Mouse (Mus musculus) myocyte (in vitro differentiated cells): Measurements from ENCODE around the gene Stxbp1.

ENCODE experiments used
- CEBPB ChIP-seq: IDR thresholded peaks from 2 replicates; pipeline ENCODE4 v1.6.1; 2011; ENCODE audit warnings: mild to moderate bottlenecking, moderate library complexity; ENCODE audit not compliant: poor library complexity, insufficient read depth, severe bottlenecking
- E2F4 ChIP-seq: IDR thresholded peaks from one replicate; pipeline ENCODE4 v1.6.1; 2011; ENCODE audit warnings: mild to moderate bottlenecking, control low read depth, moderate library complexity; ENCODE audit not compliant: insufficient read depth
- MAX ChIP-seq: IDR thresholded peaks from one replicate; pipeline ENCODE4 v1.6.1; 2011; ENCODE audit warnings: low read depth, mild to moderate bottlenecking, control low read depth
- MYOD1 ChIP-seq, 3 experiments: IDR thresholded peaks; one replicate each; pipeline ENCODE4 v1.6.1; 2011; ENCODE audit warnings: control low read depth in 2 of 3, low read depth in 2 of 3, mild to moderate bottlenecking in 2 of 3, moderate library complexity in 1 of 3; ENCODE audit not compliant: insufficient read length in 2 of 3, control insufficient read depth in 1 of 3
- MYOG ChIP-seq, 3 experiments: IDR thresholded peaks; one replicate each; pipeline ENCODE4 v1.6.1; 2011; ENCODE audit warnings: control low read depth in 2 of 3, low read depth in 2 of 3, mild to moderate bottlenecking in 2 of 3; ENCODE audit not compliant: insufficient read length in 2 of 3, control insufficient read depth in 1 of 3, insufficient read depth in 1 of 3
- POLR2A ChIP-seq: IDR thresholded peaks from one replicate; pipeline ENCODE4 v1.6.1; 2011; ENCODE audit warnings: low read depth, mild to moderate bottlenecking, control low read depth, moderate library complexity; ENCODE audit not compliant: insufficient read length
- POLR2AphosphoS2 ChIP-seq: IDR thresholded peaks from one replicate; pipeline ENCODE4 v1.6.1; 2011; ENCODE audit warnings: low read depth, control low read depth; ENCODE audit not compliant: insufficient read length
- REST ChIP-seq: IDR thresholded peaks from one replicate; pipeline ENCODE4 v1.6.1; 2011; ENCODE audit warnings: mild to moderate bottlenecking, control low read depth, moderate library complexity; ENCODE audit not compliant: insufficient read depth, insufficient read length
- SRF ChIP-seq: IDR thresholded peaks from one replicate; pipeline ENCODE4 v1.6.1; 2011; ENCODE audit warnings: low read depth; ENCODE audit not compliant: control insufficient read depth, insufficient read length
- TCF12 ChIP-seq: IDR thresholded peaks from one replicate; pipeline ENCODE4 v1.6.1; 2011; ENCODE audit warnings: mild to moderate bottlenecking, control low read depth; ENCODE audit not compliant: poor library complexity, insufficient read depth, severe bottlenecking
- TCF3 ChIP-seq: IDR thresholded peaks from one replicate; pipeline ENCODE4 v1.6.1; 2011; ENCODE audit warnings: low read depth, control low read depth; ENCODE audit not compliant: insufficient read length

DNA sequence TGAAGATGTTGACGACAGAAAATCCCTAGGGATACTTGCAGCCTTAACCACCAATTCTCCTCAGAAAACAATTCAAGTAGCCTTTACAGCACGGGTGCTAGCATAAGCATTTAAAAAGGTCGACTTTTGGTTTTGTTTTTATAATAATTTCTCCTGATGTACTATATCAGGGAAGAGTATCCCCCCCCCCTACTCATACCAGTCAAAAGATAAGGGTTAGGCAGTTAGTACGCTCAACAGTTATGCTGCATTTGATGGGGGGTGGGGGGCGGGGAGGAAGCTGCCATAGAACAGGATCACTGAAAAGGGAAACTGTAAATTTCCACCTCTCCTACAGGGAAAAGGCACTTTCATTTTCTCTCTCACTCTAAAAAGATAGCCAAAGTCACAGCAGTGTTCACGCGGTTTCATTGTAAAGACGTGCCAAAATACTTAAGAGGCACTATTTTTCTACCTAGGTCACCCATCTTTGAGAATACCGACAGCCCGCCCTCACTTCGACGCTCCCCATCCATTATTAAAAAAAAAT is 1.4 kb downstream of the Stxbp1 start:
- TF ChIP-seq MAX (no peak), MYOG (IDR thresholded peaks at IDR 0.05; ENCODE audit: control insufficient read depth in 1 of 3, insufficient read depth in 1 of 3, insufficient read length in 2 of 3, low read depth in 2 of 3) (no peak), POLR2A (no peak), TCF12 (no peak), E2F4 (no peak), POLR2AphosphoS2 (no peak), MYOD1 (IDR thresholded peaks at IDR 0.05; ENCODE audit: control insufficient read depth in 1 of 3, insufficient read length in 2 of 3, low read depth in 2 of 3) (no peak), CEBPB (no peak), SRF (no peak), TCF3 (no peak), REST (no peak)
